Mouse (Mus musculus) liver, postnatal 0 days (tissue): ENCODE data around the gene Larp4b.

Experiments used
- CTCF ChIP-seq: sonication (generic); IDR thresholded peaks from 2 replicates; pipeline ENCODE4 v1.5.1; 2016; ENCODE audit warnings: antibody characterized with exemption, low read depth
- EP300 ChIP-seq: IDR thresholded peaks from 2 replicates; pipeline ENCODE4 v1.6.1; 2016; ENCODE audit warnings: antibody characterized with exemption, low read depth, mild to moderate bottlenecking

- TF ChIP-seq CTCF (no peak), EP300 (no peak)
Measured at GRCm38 (mm10) chr13:9189481-9189880, 95.8 kb downstream of the Larp4b start.
